Mouse (Mus musculus): ENCODE results near the gene Grm3. TPM values are rescaled to one million over a fixed set of nuclear protein-coding genes. Genes with fewer than 3 reads are reported as not detected.

Gene Grm3
- total RNA-seq (2021): not detected

DNA sequence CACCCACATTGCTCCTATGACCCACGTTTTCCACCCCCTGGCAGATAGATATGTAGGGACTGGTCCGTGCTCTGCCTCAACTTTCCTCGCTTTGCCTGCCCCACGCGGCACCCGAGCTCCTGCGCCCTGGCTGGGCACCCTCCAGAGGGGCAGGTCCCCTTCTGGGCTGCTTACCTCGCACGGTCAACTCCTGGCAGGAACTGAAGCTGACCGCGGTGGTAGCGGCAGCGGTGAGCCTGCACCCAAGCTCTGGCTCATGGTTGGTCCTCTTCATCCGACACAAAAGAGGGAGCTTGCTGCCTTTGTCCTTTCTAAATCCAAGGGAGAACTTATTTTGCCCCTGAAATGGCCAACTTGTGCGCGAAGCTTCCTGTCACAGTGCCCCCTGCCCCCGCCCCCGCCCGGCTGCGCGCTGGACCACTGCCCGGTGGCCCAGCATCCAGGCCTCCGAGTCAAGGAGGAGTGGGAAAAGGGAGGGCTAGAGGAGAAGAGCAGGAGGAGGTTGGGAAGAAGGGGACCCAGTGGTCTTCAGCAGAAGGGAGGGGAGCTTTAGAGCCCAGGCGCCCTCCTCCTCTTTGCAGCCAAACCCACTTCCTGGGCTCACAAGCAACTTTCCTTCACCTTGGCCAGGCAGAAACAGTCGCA is at the start of gene Grm3:
TSS of gene Grm3 (minus strand) at position 215 of the 645 bp plus-strand sequence.
- intact Hi-C loops (cut with DNase I): no loop called here

DNA sequence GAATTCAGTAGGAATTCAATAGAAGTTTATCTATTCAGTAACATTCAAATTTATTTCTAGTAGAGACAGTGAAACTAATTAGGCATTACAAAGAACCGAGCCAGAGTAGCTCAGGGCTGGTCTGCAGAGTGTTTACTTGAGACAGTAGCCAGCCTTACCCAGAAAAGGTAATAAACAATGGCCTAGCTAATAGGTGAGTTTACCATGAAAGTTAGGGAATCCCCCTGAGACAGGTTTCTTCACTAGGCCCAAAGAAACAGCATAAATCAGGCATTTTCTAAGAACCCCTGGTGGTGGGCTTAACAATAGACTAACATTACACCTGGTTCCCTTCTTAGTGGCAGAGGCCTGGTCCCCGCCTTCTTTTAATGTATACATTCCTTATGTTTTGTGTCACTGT is 30.8 kb upstream of the Grm3 start:
- intact Hi-C loops (cut with DNase I): no loop called here
- DNase-seq (ENCODE audit: low spot score): no peak

More for the DNA sequence above, at the start of gene Grm3:
- DNase-seq (ENCODE audit: low spot score): no peak

DNA sequence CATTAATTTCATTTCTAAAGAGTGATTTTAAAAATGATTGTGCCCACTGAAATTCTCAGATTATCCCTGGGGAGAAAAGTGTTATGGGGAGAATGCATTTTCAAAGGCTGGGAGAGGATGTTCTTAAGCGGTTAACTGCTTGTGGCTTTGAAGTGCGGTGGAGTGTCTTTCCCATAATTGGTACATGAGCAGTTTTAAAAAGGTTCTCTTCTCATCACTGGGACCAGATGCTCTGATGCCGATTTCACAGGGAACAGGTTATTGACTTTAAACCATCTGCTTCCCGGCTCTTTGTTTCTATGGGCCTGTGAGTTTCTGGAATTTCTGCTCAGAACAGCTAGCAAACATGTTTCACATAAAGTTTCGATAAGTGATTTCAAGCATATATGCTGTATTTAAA is 23.2 kb upstream of the Grm3 start:
- intact Hi-C loops (cut with DNase I): no loop called here
- no peak for DNase-seq (ENCODE audit: low spot score)

DNA sequence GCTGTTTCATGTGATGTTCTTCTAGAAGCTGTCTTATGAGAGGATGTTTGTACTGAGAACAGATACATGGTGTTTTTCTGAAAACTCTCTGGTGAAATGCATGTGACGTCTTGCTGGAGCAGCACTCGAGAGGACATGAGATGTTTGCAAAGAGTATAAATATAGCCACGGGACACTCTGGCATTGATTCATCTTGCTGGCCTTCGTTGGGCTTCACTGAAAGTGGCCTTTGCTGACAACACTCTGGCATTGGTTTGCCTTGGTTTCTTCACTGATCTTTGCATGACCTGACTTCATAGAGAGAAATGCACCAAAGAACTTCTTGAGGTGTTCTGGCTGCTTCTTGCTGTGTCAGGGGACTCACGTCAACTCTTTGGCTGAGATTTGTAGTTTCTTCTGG is 19.1 kb upstream of the Grm3 start:
- intact Hi-C loops (cut with DNase I): no loop called here
- no peak for DNase-seq (ENCODE audit: low spot score)

DNA sequence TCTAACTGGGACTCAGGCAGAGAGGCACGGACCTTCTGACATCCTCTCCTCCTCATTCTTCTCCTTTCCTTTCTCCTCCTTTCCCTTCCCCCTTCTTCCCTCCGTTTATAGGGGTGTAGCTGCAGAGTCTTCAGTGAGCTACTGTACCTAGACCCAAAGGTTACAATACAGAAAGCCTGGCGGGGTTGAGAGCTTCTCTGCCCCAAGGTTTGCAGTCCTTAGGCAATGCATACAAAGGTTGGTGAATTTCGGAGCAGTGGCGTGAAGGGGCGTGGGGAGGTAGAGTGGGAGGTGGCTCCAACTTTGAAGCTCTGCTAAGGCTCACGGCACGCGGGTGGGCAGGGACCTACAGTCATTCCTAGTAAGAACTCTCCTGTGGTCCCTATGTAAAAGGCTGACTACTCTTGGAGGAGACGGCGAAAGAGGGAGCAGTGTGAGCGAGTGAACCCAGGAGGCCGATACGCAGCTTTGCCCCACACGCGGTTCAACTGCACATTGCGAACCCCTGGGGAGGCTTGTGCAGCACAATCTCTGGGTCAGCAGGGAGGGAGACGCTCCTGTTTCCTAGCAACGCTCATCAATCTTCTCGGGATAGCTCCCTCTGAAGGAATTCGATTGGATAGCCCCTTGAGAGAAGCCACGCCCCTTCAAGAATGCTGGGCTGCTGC is 765 bp upstream of the Grm3 start:
- intact Hi-C loops (cut with DNase I): no loop called here
- DNase-seq (ENCODE audit: low spot score): no peak

DNA sequence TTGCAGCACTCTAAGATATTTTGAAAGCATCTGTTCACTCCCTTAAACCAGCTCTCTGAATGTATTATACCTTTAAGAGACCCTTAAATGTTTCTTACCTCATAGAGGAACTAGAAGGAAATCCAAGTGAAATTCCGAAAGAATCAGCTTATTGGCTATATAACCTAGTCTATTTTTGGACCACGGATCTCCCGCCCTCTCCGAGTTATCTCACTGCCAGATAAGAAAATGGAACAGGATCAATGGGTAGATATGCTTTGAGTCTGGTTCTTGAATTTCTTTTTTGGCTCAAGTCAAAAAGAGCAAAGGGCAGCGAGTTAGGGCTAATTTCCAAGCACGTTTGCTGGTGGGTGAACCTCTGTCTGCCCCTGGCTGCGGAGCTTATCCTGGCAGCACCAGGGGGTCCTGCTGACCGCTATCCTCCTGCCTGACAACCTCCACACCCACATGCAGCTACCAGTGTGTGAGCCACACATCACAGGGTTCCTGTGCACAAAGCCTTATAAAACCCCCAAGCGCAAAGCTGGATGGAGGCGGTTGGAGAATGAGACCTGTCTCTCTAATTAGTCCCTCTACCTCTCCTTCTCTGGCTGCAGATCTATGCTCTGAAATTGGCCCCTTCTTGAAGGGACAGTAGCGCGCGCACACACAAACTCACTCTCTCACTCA is 549 bp downstream of the Grm3 start:
- DNase-seq (ENCODE audit: low spot score): no peak

DNA sequence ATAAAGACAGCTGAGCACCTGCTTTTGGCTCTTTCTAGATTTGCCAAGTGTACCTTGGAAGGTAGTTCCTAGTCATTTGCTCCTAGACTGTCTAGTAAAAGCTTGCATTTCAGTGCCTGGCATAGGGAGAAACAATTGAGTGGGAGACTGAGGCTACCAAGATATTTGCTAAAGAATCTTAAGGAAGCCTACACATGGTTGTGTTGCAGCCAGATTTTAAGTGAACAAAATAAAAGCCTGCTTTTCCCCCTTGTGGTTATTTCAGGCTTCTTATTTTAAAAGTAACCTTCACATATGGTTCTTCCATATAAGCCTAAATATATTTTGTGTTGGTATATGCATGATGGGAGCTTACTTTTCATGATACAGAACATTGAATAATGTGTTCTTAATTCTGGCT is 3.8 kb downstream of the Grm3 start:
- intact Hi-C loops (cut with DNase I): no loop called here
- DNase-seq (ENCODE audit: low spot score): no peak

More for the DNA sequence above, 549 bp downstream of the Grm3 start:
- intact Hi-C loops (cut with DNase I): no loop called here

DNA sequence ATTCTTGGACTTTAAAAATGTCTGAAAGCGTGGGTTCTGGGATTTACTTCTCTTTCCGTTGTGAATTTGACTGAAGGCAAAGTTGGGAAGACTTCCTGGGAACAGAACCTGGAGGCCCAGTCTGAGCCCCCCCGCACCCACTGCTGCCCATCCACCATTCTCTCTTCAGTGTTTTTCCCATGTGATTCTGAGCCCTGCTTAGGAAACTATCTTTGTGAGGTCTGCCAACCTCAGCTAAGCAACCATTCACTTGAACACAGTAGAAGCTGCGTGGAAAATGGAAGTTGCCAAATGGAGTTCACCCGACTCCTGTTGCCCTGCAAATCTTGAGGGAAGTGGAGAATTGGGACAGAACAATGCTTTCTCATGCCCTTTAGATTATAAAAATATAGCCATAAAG is 8.7 kb downstream of the Grm3 start:
- intact Hi-C loops (cut with DNase I): no loop called here

DNA sequence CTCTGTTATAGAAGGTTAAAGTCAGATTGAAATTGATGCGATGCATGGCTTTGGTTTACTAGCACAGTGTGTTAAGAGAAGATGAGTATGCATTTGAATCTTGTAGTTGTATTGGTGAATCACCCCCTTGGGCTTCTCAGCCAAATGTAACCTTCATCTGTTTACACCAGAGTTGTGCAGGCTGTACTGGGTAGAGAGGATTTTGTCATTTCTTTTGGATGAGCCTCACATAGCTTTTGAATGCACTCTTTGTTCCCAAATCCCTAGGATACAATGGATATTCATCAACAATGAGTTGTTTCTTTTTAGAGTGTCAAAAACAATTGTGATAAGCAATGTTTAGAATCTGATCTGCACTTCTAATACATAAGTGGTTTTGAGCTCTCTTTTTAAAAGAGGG is 17.9 kb downstream of the Grm3 start:
- intact Hi-C loops (cut with DNase I): no loop called here
- DNase-seq (ENCODE audit: low spot score): no peak

More for the DNA sequence above, 8.7 kb downstream of the Grm3 start:
- no peak for DNase-seq (ENCODE audit: low spot score)

DNA sequence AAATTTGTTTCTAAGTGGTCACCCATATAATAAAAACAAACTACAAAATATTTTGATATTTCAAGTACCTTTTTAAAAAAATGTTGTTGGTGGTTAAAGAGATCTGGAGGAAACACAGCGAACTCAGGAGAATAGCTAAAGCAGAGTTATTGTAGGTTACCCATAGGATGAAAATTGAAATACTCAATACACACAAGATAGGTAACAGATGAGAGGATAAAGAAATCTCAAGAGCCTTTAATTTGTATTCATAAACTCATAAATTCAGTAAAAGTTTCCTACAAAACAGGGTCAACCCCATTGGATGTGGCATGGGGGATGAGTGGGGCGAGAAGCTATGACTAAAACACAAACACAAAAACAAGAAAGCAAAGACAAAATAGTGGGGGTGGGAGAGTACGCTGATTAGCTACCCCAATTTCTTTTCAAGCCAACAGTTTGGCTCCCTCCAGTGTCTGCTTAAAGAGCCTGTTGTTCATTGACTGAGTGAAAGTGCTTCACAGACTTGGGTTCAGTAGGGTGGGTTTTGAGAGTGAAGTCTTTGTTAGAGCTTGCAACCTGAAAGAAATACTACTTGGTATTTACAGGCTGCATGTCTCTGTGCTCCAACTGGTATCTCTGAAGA is 21.5 kb downstream of the Grm3 start:
- no peak for DNase-seq (ENCODE audit: low spot score)
- intact Hi-C loops (cut with DNase I): loop anchor here (2.0 kb wide), 1 partner anchor 163 kb away; no protein-coding TSS in a partner anchor

DNA sequence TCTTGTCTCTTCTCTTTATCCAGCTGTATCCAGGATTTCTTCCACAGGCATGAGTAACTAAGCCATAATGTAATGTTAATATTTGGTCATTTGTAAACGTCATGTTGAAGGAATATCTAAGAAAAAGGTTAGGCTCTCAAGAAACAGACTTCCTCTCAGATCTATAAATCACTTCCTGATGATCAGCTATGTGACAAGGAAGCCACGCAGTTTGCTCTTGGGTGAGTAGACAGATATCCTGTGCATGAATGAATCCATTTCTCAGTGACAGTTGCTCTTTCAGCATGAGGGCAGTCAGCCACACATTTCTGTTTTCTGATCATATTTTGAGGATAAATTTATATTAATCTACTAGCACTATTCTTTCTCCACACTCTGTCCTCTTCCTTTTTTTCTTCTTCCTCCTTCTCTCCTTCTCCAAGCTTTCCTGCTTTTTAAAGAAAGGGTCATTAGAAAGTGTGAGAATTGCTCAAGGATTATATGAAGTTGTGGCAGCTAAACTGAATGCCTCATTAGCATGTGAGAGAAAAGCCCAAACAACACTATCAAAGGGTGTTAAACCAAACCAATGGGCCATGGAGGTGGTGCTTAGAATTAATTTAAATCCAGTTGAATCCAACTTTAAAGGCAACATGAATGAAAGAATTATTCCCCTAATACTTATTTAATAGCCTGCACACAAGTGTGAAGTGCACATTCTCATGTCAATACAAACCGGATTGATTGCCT is 22.1 kb downstream of the Grm3 start:
- intact Hi-C loops (cut with DNase I): loop anchor here (2.0 kb wide), 1 partner anchor 162 kb away; no protein-coding TSS in a partner anchor
- no peak for DNase-seq (ENCODE audit: low spot score)

DNA sequence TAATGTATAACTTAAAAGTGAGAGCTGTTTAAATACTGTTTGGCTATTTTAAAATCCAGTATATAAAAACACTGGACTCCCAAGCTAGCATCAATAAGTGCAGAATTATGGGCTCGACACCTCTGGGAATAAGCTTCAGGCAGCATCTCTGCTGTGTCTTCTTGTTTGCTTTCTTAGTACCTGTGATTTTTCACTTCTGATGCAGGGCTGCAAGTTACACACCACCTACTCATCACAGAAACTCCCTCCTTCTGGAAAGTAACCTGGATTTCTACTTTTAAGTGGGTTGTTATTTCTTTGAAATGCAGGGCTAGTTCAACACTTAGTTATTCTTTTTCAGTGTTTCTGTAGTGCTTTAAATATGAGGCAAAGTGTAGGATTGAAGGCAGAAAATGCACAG is 32.6 kb downstream of the Grm3 start:
- DNase-seq (ENCODE audit: low spot score): no peak
- intact Hi-C loops (cut with DNase I): loop anchor here (10.0 kb wide), 1 partner anchor 58 kb away; no protein-coding TSS in a partner anchor

DNA sequence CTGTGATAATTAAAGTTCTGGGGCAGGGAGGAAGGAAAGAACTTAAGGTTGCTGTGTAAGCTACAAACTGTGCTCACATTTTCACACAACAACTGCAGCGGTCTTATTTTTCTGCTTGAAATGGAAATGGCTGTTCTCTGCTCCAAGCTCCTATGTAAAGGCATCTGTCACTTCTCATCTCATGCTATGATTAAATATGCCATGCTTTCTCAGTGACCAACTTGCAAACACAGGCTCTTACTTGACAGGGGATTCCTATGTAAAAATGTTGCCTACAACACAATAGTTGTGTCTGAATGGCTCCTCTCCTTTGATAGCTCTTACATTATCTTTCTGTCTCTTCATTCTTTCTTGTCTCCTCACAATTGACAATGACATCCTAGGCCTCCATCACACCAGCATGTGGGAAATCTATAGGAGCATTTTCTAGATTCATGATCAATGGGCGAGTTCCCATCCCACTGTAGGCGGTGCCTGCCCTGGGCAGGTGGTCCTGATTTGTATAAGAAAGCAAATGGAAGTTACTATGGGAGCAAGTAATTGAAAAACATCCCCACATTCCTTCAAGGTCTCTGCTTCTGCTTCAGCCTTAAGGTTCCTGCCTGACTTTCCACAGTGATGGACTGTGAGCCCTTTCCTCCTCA is 34.2 kb downstream of the Grm3 start:
- intact Hi-C loops (cut with DNase I): loop anchor here (10.0 kb wide), 1 partner anchor 56 kb away; no protein-coding TSS in a partner anchor
- DNase-seq (ENCODE audit: low spot score): no peak

DNA sequence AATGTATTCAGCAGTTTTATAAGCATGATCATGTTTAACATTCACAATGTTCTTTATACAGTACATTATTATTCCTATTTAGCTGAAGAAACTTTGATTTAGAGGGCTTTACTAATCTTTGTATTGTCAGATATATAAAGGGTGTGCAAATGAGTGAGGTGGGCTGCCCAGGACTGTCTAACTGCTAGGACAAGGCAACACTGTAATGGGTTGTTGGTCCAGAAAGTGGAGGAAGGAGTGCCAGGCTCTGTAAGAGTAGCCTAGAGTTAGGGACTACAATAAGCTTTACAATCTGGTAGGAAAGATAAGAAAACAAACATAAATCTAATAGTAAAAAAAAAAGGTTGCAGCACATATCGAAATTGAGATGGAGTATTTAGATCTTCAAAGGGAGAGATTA is 34.8 kb downstream of the Grm3 start:
- intact Hi-C loops (cut with DNase I): loop anchor here (10.0 kb wide), 1 partner anchor 55 kb away; no protein-coding TSS in a partner anchor
- DNase-seq (ENCODE audit: low spot score): no peak

DNA sequence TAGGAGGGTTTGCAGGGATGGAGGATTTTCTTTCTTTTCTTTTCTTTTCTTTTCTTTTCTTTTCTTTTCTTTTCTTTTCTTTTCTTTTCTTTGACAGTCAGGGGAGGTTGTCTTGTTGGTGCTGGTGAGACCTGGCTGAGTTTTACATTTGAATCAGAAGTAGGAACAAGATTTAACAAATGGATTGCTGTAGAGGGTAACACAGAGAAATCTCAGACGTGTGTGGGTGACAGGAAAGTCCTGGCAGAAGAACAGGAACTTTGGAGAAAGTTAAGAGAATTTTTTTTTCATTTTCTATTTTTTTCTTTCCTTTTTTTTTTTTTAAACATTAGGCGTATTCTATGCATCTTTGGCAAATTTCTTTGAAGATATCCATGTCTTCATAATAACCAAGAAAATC is 41.8 kb downstream of the Grm3 start:
- no peak for DNase-seq (ENCODE audit: low spot score)
- intact Hi-C loops (cut with DNase I): no loop called here

DNA sequence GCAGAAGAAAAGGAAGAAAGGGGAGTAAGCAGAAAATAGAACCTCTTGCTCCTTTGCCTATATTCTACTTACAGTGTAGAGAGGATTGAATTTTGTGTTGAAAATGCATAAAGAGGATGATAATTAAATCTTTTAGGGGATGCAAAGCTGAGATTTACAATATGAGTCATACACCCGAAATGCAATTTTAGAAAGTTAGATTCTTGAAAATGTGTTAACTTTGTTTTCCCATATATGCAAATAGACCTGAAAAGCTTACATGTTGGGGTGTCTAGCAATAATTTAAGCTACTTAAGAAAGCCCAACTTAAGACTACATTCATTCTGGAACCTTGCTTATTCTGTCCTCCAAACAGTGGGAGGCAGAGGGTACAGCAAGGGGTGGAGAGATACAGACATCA is 56.0 kb downstream of the Grm3 start:
- intact Hi-C loops (cut with DNase I): no loop called here
- DNase-seq (ENCODE audit: low spot score): no peak

DNA sequence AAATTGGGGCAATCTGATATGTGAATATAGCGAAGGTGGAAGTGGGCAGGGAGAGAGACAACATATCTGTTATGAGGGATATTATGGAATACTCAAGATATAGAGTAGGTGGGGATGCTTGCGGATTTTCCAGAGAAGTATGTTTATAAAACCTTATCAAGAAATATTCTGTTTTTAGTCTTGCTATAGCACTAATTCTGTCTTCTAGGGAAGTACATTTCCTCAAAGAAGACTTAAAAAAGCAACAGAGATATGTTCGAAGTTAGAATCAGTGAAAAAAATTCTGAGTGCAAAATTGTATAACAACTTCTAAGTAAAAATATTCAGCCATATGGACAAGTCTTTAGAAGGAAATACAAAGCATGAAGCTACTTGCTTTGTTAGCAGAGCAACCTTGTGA is 61.6 kb downstream of the Grm3 start:
- intact Hi-C loops (cut with DNase I): no loop called here
- DNase-seq (ENCODE audit: low spot score): no peak

DNA sequence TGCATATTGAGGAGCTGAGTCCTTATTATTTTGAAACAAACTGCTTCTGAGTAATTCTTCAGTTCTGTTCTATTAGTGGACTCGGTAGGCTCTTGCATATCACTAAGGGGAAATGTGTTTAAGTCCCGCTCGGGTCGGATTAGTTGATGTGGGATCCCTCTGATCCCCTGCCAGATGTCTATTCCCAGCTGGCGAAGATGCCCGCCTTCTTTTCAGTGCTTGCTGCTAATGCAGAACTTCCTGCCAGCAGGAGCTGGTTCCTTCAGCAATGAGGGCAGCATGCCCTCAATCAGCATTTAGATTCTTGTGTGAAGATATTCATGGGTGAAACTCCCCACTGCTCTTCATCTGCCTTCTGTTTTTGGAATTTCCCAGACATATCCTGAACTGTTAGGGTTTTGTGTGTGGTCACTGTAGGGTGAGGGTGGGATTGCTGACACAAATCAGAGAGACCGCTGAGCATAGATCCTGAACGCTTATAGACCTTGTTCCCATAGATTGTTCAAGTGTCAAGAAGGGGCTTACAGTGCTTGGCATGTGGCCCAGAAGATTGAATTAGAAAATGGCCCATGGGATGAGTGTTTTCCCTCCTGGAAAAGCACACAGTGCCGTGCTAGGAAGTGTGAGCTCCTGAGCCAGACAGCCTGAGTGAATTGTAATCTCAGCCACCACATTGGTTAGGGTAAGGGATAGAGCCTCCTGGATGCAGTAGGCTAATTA is 62.9 kb downstream of the Grm3 start:
- no peak for DNase-seq (ENCODE audit: low spot score)
- intact Hi-C loops (cut with DNase I): no loop called here

DNA sequence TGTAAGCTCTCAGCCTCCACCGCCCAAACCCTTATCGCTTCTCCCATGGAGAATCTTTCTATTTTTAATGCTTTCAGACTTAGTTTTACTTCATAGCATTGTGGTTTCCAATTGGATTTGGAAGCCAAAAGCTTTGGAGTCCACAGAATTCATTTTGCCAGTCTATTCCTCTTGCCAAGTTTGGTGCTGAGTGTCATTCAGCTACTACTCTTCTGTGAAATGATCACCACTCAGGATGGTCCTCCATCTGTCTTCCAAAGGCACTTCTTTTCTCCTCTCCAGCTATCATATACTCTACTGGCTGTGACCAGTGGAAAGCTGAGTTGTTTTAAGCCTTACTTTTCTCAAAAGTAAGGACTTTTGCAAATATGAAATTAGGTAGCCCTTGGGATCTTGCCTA is 86.4 kb downstream of the Grm3 start:
- intact Hi-C loops (cut with DNase I): loop anchor here (10.0 kb wide), 1 partner anchor 56 kb away; no protein-coding TSS in a partner anchor
- DNase-seq (ENCODE audit: low spot score): no peak

Data from heart, postnatal 25 days (tissue).